Comparison of ENCODE assay signal across 20 mouse cellular contexts in genomic region chr7:58392391-58393115, GRCm38 (mm10).
A peak's percentile ranks its signal among the peaks of the same experiment; 100 is the strongest.
DNase-seq lines count a peak whose midpoint lies in the region; ATAC-seq and TF ChIP-seq lines count a peak whose summit lies in the region.
"Had no signal": no experiment of that assay in that cellular context is flagged by ENCODE, and none has a peak within 500 bp of the region (broad histone marks: within the 10 kb centered on the region; RNA-seq: fewer than 3 reads in every experiment).

No protein-coding gene starts in this region.

- H3K27ac ChIP-seq in layer of hippocampus, adult 2 months = no peak overlapping the region
- H3K27ac ChIP-seq: embryonic facial prominence, embryonic 13.5 days; forebrain, embryonic 12.5 days; gastrocnemius, adult 2 months; hindbrain, embryonic 15.5 days had no signal

- H3K4me3 ChIP-seq in layer of hippocampus, adult 2 months = no peak overlapping the region
- H3K4me3 ChIP-seq: embryonic facial prominence, embryonic 13.5 days; forebrain, embryonic 12.5 days; gastrocnemius, adult 2 months; heart, embryonic 12.5 days; hindbrain, embryonic 15.5 days had no signal

- TF ChIP-seq CTCF in layer of hippocampus, adult 2 months (conservative IDR thresholded peaks at IDR 0.05) = no peak

- peak; percentile 20 for DNase-seq in thymus, postnatal 14 days
- no peak for DNase-seq in thymus, postnatal 25 days
- peak; percentile 58 for DNase-seq in T-cell, adult 2 months (ENCODE audit: low spot score)
- DNase-seq in embryo, embryonic 11 days = no peak
- no peak for DNase-seq in right cerebral cortex, postnatal 36 days (ENCODE audit: low spot score in 2 of 2)
- no peak for DNase-seq in layer of hippocampus, adult 2 months (ENCODE audit: low spot score in 2 of 2)
- DNase-seq: adrenal gland, adult 8-10 months; adrenal gland, postnatal 36 days; cerebellum, adult 11-12 months; cerebellum, adult 9-10 months; cerebellum, postnatal 25 days; gastrocnemius, adult 2 months; gastrocnemius, postnatal 25 days had no signal

- ATAC-seq in inflammation-experienced regulatory T-cells, adult 6 months = peak; percentile 81
- ATAC-seq: forebrain, embryonic 16.5 days; Patski had no signal

Comparison
In these comparisons a context has a peak if more than half of its experiments do, and no peak if none do; other contexts are left out.
1. DNase-seq: peak in thymus, postnatal 14 days (single experiment) and T-cell, adult 2 months (single experiment); none in thymus, postnatal 25 days (single experiment), embryo, embryonic 11 days (single experiment), right cerebral cortex, postnatal 36 days (0 of 2) and layer of hippocampus, adult 2 months (0 of 2).